Mouse (Mus musculus): ENCODE data around the gene Rabep2. TPM values are rescaled to one million over a fixed set of nuclear protein-coding genes. Genes with fewer than 3 reads are reported as not detected.

Gene Rabep2
- 9.6 TPM for polyA plus RNA-seq (2014; fragmentation: Illumina TruSeq; extraction: RNeasy Lipid Tissue Mini Kit (QIAGEN cat#74804); ENCODE audit: low read depth, low replicate concordance)

GRCm38 (mm10) chr7:126428631-126429502 lies at the start of gene Rabep2:
Gene Rabep2 (plus strand): TSS chr7:126428759.

GRCm38 (mm10) chr7:126396298-126397119 lies 32.0 kb upstream of the Rabep2 start, which contains the start of gene Nfatc2ip:
Gene Nfatc2ip (minus strand): TSS chr7:126396737.

GRCm38 (mm10) chr7:126414725-126415124 lies 13.8 kb upstream of the Rabep2 start, which contains the start of gene Cd19:
Gene Cd19 (minus strand): TSS chr7:126414889.

GRCm38 (mm10) chr7:126463004-126463403 lies 34.4 kb downstream of the Rabep2 start, which contains the start of gene Atp2a1:
Gene Atp2a1 (minus strand): TSS chr7:126463108.

GRCm38 (mm10) chr7:126474993-126475581 lies 46.5 kb downstream of the Rabep2 start, which contains the start of gene Sh2b1:
Gene Sh2b1 (minus strand): TSS chr7:126475424.

GRCm38 (mm10) chr7:126487052-126487483 lies 58.5 kb downstream of the Rabep2 start, which contains the start of gene Tufm:
Gene Tufm (plus strand): TSS chr7:126487361.

Other genes starting within 250 kb of the Rabep2 start
- 36.1 TPM for gene Xpo6, start 228.3 kb upstream of the Rabep2 start, polyA plus RNA-seq (2014; fragmentation: Illumina TruSeq; extraction: RNeasy Lipid Tissue Mini Kit (QIAGEN cat#74804); ENCODE audit: low read depth, low replicate concordance)
- 47.9 TPM for gene Sbk1, start 156.1 kb upstream of the Rabep2 start, polyA plus RNA-seq (2014; fragmentation: Illumina TruSeq; extraction: RNeasy Lipid Tissue Mini Kit (QIAGEN cat#74804); ENCODE audit: low read depth, low replicate concordance)
- gene Lat, start 59.2 kb upstream of the Rabep2 start, polyA plus RNA-seq (2014; fragmentation: Illumina TruSeq; extraction: RNeasy Lipid Tissue Mini Kit (QIAGEN cat#74804); ENCODE audit: low read depth, low replicate concordance) = 0.47 TPM
- 28.9 TPM for gene Spns1, start 51.3 kb upstream of the Rabep2 start, polyA plus RNA-seq (2014; fragmentation: Illumina TruSeq; extraction: RNeasy Lipid Tissue Mini Kit (QIAGEN cat#74804); ENCODE audit: low read depth, low replicate concordance)
- 4.7 TPM for gene Nfatc2ip, start 32.0 kb upstream of the Rabep2 start, polyA plus RNA-seq (2014; fragmentation: Illumina TruSeq; extraction: RNeasy Lipid Tissue Mini Kit (QIAGEN cat#74804); ENCODE audit: low read depth, low replicate concordance)
- 0.92 TPM for gene Cd19, start 13.9 kb upstream of the Rabep2 start, polyA plus RNA-seq (2014; fragmentation: Illumina TruSeq; extraction: RNeasy Lipid Tissue Mini Kit (QIAGEN cat#74804); ENCODE audit: low read depth, low replicate concordance)
- gene Atp2a1, start 34.3 kb downstream of the Rabep2 start, polyA plus RNA-seq (2014; fragmentation: Illumina TruSeq; extraction: RNeasy Lipid Tissue Mini Kit (QIAGEN cat#74804); ENCODE audit: low read depth, low replicate concordance) = 3.3 TPM
- gene Sh2b1, start 46.7 kb downstream of the Rabep2 start, polyA plus RNA-seq (2014; fragmentation: Illumina TruSeq; extraction: RNeasy Lipid Tissue Mini Kit (QIAGEN cat#74804); ENCODE audit: low read depth, low replicate concordance) = 53.5 TPM
- 283 TPM for gene Tufm, start 58.6 kb downstream of the Rabep2 start, polyA plus RNA-seq (2014; fragmentation: Illumina TruSeq; extraction: RNeasy Lipid Tissue Mini Kit (QIAGEN cat#74804); ENCODE audit: low read depth, low replicate concordance)
- gene Atxn2l, start 74.7 kb downstream of the Rabep2 start, polyA plus RNA-seq (2014; fragmentation: Illumina TruSeq; extraction: RNeasy Lipid Tissue Mini Kit (QIAGEN cat#74804); ENCODE audit: low read depth, low replicate concordance) = 50.3 TPM
- gene Eif3c, start 137.7 kb downstream of the Rabep2 start, polyA plus RNA-seq (2014; fragmentation: Illumina TruSeq; extraction: RNeasy Lipid Tissue Mini Kit (QIAGEN cat#74804); ENCODE audit: low read depth, low replicate concordance) = 108 TPM
- gene Apobr, start 156.2 kb downstream of the Rabep2 start, polyA plus RNA-seq (2014; fragmentation: Illumina TruSeq; extraction: RNeasy Lipid Tissue Mini Kit (QIAGEN cat#74804); ENCODE audit: low read depth, low replicate concordance) = 0.60 TPM
- 10.3 TPM for gene Cln3, start 157.1 kb downstream of the Rabep2 start, polyA plus RNA-seq (2014; fragmentation: Illumina TruSeq; extraction: RNeasy Lipid Tissue Mini Kit (QIAGEN cat#74804); ENCODE audit: low read depth, low replicate concordance)
- gene Il27, start 166.2 kb downstream of the Rabep2 start, polyA plus RNA-seq (2014; fragmentation: Illumina TruSeq; extraction: RNeasy Lipid Tissue Mini Kit (QIAGEN cat#74804); ENCODE audit: low read depth, low replicate concordance) = not detected
- 21.1 TPM for gene Nupr1, start 202.1 kb downstream of the Rabep2 start, polyA plus RNA-seq (2014; fragmentation: Illumina TruSeq; extraction: RNeasy Lipid Tissue Mini Kit (QIAGEN cat#74804); ENCODE audit: low read depth, low replicate concordance)
- 17.1 TPM for gene Sgf29, start 220.6 kb downstream of the Rabep2 start, polyA plus RNA-seq (2014; fragmentation: Illumina TruSeq; extraction: RNeasy Lipid Tissue Mini Kit (QIAGEN cat#74804); ENCODE audit: low read depth, low replicate concordance)
- 66.1 TPM for gene Sult1a1, start 247.7 kb downstream of the Rabep2 start, polyA plus RNA-seq (2014; fragmentation: Illumina TruSeq; extraction: RNeasy Lipid Tissue Mini Kit (QIAGEN cat#74804); ENCODE audit: low read depth, low replicate concordance)